Mouse (Mus musculus) midbrain, embryonic 15.5 days (tissue): Measurements from ENCODE around the gene Gabbr1. TPM values are rescaled to one million over a fixed set of nuclear protein-coding genes. Genes with fewer than 3 reads are reported as not detected.

Experiments
- ATAC-seq: fragments of 200-750 bp; cut with Nextera tagmentation; replicated peaks from 2 replicates; pipeline ENCODE4 v1.8.0; 2017; ENCODE audit warnings: moderate TSS enrichment
- H3K27ac ChIP-seq: fragments of 300-500 bp; sonication (generic); 2 replicates; pipeline ENCODE4 v1.5.1; 2015; ENCODE audit warnings: mild to moderate bottlenecking, inconsistent platforms
- H3K27me3 ChIP-seq: fragments of 300-500 bp; sonication (generic); replicated peaks from 2 replicates; pipeline ENCODE4 v1.6.1; 2015; ENCODE audit warnings: inconsistent platforms
- H3K36me3 ChIP-seq: fragments of 300-500 bp; sonication (generic); replicated peaks from 2 replicates; pipeline ENCODE4 v1.6.1; 2015; ENCODE audit warnings: inconsistent platforms
- H3K4me1 ChIP-seq: fragments of 300-500 bp; sonication (generic); 2 replicates; pipeline ENCODE4 v1.6.1; 2015; ENCODE audit warnings: inconsistent platforms
- H3K4me2 ChIP-seq: fragments of 300-500 bp; sonication (generic); 2 replicates; pipeline ENCODE4 v1.6.1; 2015; ENCODE audit warnings: inconsistent platforms, mild to moderate bottlenecking, moderate library complexity
- H3K4me3 ChIP-seq: fragments of 300-500 bp; sonication (generic); 2 replicates; pipeline ENCODE4 v1.5.1; 2015; ENCODE audit warnings: mild to moderate bottlenecking, inconsistent platforms
- H3K9ac ChIP-seq: fragments of 300-500 bp; sonication (generic); 2 replicates; pipeline ENCODE4 v1.6.1; 2015; ENCODE audit warnings: mild to moderate bottlenecking, inconsistent platforms
- H3K9me3 ChIP-seq: fragments of 300-500 bp; sonication (generic); 2 replicates; pipeline ENCODE4 v1.6.1; 2016; ENCODE audit warnings: inconsistent platforms
- WGBS: fragments of 180-500 bp; shearing (Covaris S2); methylation state at CpG from one replicate; pipeline ENCODE4 v1.1.7; 2015; ENCODE audit warnings: mixed read lengths; 5-methylcytosine and 5-hydroxymethylcytosine counted together
- polyA plus RNA-seq: library from polyadenylated mRNA; unstranded; fragments of >200 nt; fragmentation: Nextera tagmentation; extraction: Ambion mirVana; gene quantifications from 2 replicates; pipeline ENCODE4 v1.2.1, GENCODE M21; 2015

Gene Gabbr1
- polyA plus RNA-seq, 1 experiment from 2014 or later: 86.4 TPM

- Histone ChIP-seq H3K9me3 (no peaks in the 10 kb centered on the region), H3K4me1 (no peaks in the 10 kb centered on the region), H3K27ac (no peak overlapping the region), H3K36me3 (peaks cover 72% of the 10 kb centered on the region), H3K27me3 (no peaks in the 10 kb centered on the region), H3K4me2 (no peak overlapping the region), H3K9ac (no peak overlapping the region), H3K4me3 (no peak overlapping the region)
- no peak for ATAC-seq
- 100% methylated on average over 2 of the region's 2 CpGs for WGBS
Observed at GRCm38 (mm10) chr17:37065993-37066392, 20.2 kb downstream of the Gabbr1 start.

- Histone ChIP-seq H3K9ac (no peak overlapping the region), H3K36me3 (peaks cover 73% of the 10 kb centered on the region), H3K4me2 (no peak overlapping the region), H3K4me3 (no peak overlapping the region), H3K27ac (no peak overlapping the region), H3K4me1 (no peaks in the 10 kb centered on the region), H3K27me3 (no peaks in the 10 kb centered on the region), H3K9me3 (no peaks in the 10 kb centered on the region)
- WGBS: 76% methylated on average over 1 of the region's 1 CpGs
- no peak for ATAC-seq
Observed at GRCm38 (mm10) chr17:37067861-37068260, 22.1 kb downstream of the Gabbr1 start.

GRCm38 (mm10) chr17:37070121-37070520 lies 24.4 kb downstream of the Gabbr1 start:
- WGBS: 90% methylated on average over 8 of the region's 8 CpGs
- peaks cover 64% of the 10 kb centered on the region for H3K36me3 ChIP-seq
- H3K4me2 ChIP-seq: no peak overlapping the region
- no peaks in the 10 kb centered on the region for H3K27me3 ChIP-seq
- no peak overlapping the region for H3K27ac ChIP-seq
- H3K4me3 ChIP-seq: no peak overlapping the region
- no peaks in the 10 kb centered on the region for H3K4me1 ChIP-seq
- H3K9me3 ChIP-seq: no peaks in the 10 kb centered on the region
- H3K9ac ChIP-seq: no peak overlapping the region
- ATAC-seq: no peak

GRCm38 (mm10) chr17:37072080-37072729 lies 26.4 kb downstream of the Gabbr1 start:
- H3K27ac ChIP-seq: peak overlapping the region; percentile 49
- no peaks in the 10 kb centered on the region for H3K4me1 ChIP-seq
- H3K4me2 ChIP-seq: no peak overlapping the region
- H3K4me3 ChIP-seq: no peak overlapping the region
- H3K9ac ChIP-seq: no peak overlapping the region
- no peak for ATAC-seq
- H3K27me3 ChIP-seq: no peaks in the 10 kb centered on the region
- WGBS: 51% methylated on average over 12 of the region's 12 CpGs
- H3K9me3 ChIP-seq: no peaks in the 10 kb centered on the region
- H3K36me3 ChIP-seq: peaks cover 59% of the 10 kb centered on the region

- no peaks in the 10 kb centered on the region for H3K4me1 ChIP-seq
- WGBS: 28% methylated on average over 11 of the region's 11 CpGs
- no peak overlapping the region for H3K9ac ChIP-seq
- no peaks in the 10 kb centered on the region for H3K9me3 ChIP-seq
- no peak overlapping the region for H3K4me2 ChIP-seq
- no peak overlapping the region for H3K4me3 ChIP-seq
- 0 out of 2 replicates have a peak overlapping the region, but pooled peaks have one; percentile 34 for H3K27ac ChIP-seq
- H3K36me3 ChIP-seq: peaks cover 53% of the 10 kb centered on the region
- no peaks in the 10 kb centered on the region for H3K27me3 ChIP-seq
- no peak for ATAC-seq
Observed at GRCm38 (mm10) chr17:37072730-37073276, 27.0 kb downstream of the Gabbr1 start.

GRCm38 (mm10) chr17:37075181-37075580 lies 29.4 kb downstream of the Gabbr1 start:
- Histone ChIP-seq H3K27me3 (no peaks in the 10 kb centered on the region), H3K9me3 (no peaks in the 10 kb centered on the region), H3K4me1 (peaks cover 18% of the 10 kb centered on the region), H3K36me3 (peaks cover 31% of the 10 kb centered on the region), H3K27ac (no peak overlapping the region), H3K4me2 (no peak overlapping the region), H3K4me3 (no peak overlapping the region), H3K9ac (no peak overlapping the region)
- no peak for ATAC-seq
- 86% methylated on average over 6 of the region's 6 CpGs for WGBS

GRCm38 (mm10) chr17:37075766-37076165 lies 30.0 kb downstream of the Gabbr1 start:
- Histone ChIP-seq H3K27ac (no peak overlapping the region), H3K4me2 (no peak overlapping the region), H3K4me1 (peaks cover 19% of the 10 kb centered on the region), H3K4me3 (no peak overlapping the region), H3K27me3 (no peaks in the 10 kb centered on the region), H3K9ac (no peak overlapping the region), H3K9me3 (no peaks in the 10 kb centered on the region), H3K36me3 (peaks cover 26% of the 10 kb centered on the region)
- WGBS: 88% methylated on average over 2 of the region's 2 CpGs
- ATAC-seq: no peak

GRCm38 (mm10) chr17:37078193-37078592 lies 32.4 kb downstream of the Gabbr1 start:
- Histone ChIP-seq H3K4me2 (no peak overlapping the region), H3K4me1 (peaks cover 19% of the 10 kb centered on the region), H3K4me3 (no peak overlapping the region), H3K9ac (no peak overlapping the region), H3K27ac (peak overlapping the region; percentile 55; the same call in 1 of the 2 replicates), H3K9me3 (no peaks in the 10 kb centered on the region), H3K27me3 (no peaks in the 10 kb centered on the region), H3K36me3 (peaks cover 8% of the 10 kb centered on the region)
- ATAC-seq: no peak
- whole genome bisulfite sequencing: 6% methylated on average over 1 of the region's 1 CpGs

GRCm38 (mm10) chr17:37078990-37079389 lies 33.2 kb downstream of the Gabbr1 start:
- 0 out of 2 replicates have a peak overlapping the region, but pooled peaks have one; percentile 6 for H3K4me2 ChIP-seq
- peak; percentile 13 for ATAC-seq
- 1% methylated on average over 2 of the region's 2 CpGs for WGBS

GRCm38 (mm10) chr17:37080119-37080518 lies 34.4 kb downstream of the Gabbr1 start:
- H3K4me3 ChIP-seq: no peak overlapping the region
- peaks cover 19% of the 10 kb centered on the region for H3K4me1 ChIP-seq
- 32% methylated on average over 5 of the region's 5 CpGs for WGBS
- H3K9me3 ChIP-seq: no peaks in the 10 kb centered on the region
- H3K36me3 ChIP-seq: peaks cover 4% of the 10 kb centered on the region
- H3K4me2 ChIP-seq: no peak overlapping the region
- ATAC-seq: no peak
- H3K27ac ChIP-seq: no peak overlapping the region
- no peak overlapping the region for H3K9ac ChIP-seq
- H3K27me3 ChIP-seq: no peaks in the 10 kb centered on the region

More at GRCm38 (mm10) chr17:37078990-37079389, 33.2 kb downstream of the Gabbr1 start:
- Histone ChIP-seq H3K27ac (peak overlapping the region; percentile 55; the same call in 1 of the 2 replicates), H3K9ac (0 out of 2 replicates have a peak overlapping the region, but pooled peaks have one; percentile 6), H3K4me1 (peaks cover 19% of the 10 kb centered on the region), H3K4me3 (no peak overlapping the region), H3K27me3 (no peaks in the 10 kb centered on the region), H3K36me3 (peaks cover 8% of the 10 kb centered on the region), H3K9me3 (no peaks in the 10 kb centered on the region)

- Histone ChIP-seq H3K4me3 (no peak overlapping the region), H3K9me3 (no peaks in the 10 kb centered on the region), H3K4me1 (peaks cover 19% of the 10 kb centered on the region), H3K27ac (no peak overlapping the region), H3K27me3 (no peaks in the 10 kb centered on the region), H3K4me2 (no peak overlapping the region), H3K36me3 (no peaks in the 10 kb centered on the region), H3K9ac (no peak overlapping the region)
- ATAC-seq: no peak
- 89% methylated on average over 4 of the region's 4 CpGs for WGBS
Observed at GRCm38 (mm10) chr17:37081659-37082058, 35.9 kb downstream of the Gabbr1 start.

GRCm38 (mm10) chr17:37083327-37083726 lies 37.6 kb downstream of the Gabbr1 start:
- 3% methylated on average over 8 of the region's 8 CpGs for WGBS
- peak; percentile 40; the same call in 1 of the 2 replicates for ATAC-seq
- H3K27ac ChIP-seq: no peak overlapping the region
- peaks cover 19% of the 10 kb centered on the region for H3K4me1 ChIP-seq
- H3K9me3 ChIP-seq: no peaks in the 10 kb centered on the region
- no peaks in the 10 kb centered on the region for H3K36me3 ChIP-seq
- no peak overlapping the region for H3K9ac ChIP-seq
- H3K4me2 ChIP-seq: no peak overlapping the region
- H3K4me3 ChIP-seq: no peak overlapping the region
- no peaks in the 10 kb centered on the region for H3K27me3 ChIP-seq

GRCm38 (mm10) chr17:37084632-37085031 lies 38.9 kb downstream of the Gabbr1 start:
- Histone ChIP-seq H3K4me1 (peaks cover 7% of the 10 kb centered on the region), H3K9me3 (no peaks in the 10 kb centered on the region), H3K4me2 (no peak overlapping the region), H3K9ac (no peak overlapping the region), H3K4me3 (no peak overlapping the region), H3K36me3 (no peaks in the 10 kb centered on the region), H3K27ac (no peak overlapping the region), H3K27me3 (no peaks in the 10 kb centered on the region)
- 70% methylated on average over 5 of the region's 5 CpGs for WGBS
- ATAC-seq: no peak
